Mouse (Mus musculus): ENCODE data around the gene 1810013L24Rik. TPM values are rescaled to one million over a fixed set of nuclear protein-coding genes. Genes with fewer than 3 reads are reported as not detected.

Gene 1810013L24Rik
- polyA plus RNA-seq, 1 experiment from 2014 or later, result 23.5 TPM

Other genes with a start within 250 kb of the 1810013L24Rik start
- gene Pmm2, start 192.4 kb upstream of the 1810013L24Rik start, polyA plus RNA-seq (2014; fragmentation: Nextera tagmentation; extraction: Ambion mirVana), result 31.7 and 37.0 TPM in 2 replicates
- gene Tmem186, start 192.4 kb upstream of the 1810013L24Rik start, polyA plus RNA-seq (2014; fragmentation: Nextera tagmentation; extraction: Ambion mirVana), result 15.1 and 15.3 TPM in 2 replicates
- gene Carhsp1, start 157.9 kb upstream of the 1810013L24Rik start, polyA plus RNA-seq (2014; fragmentation: Nextera tagmentation; extraction: Ambion mirVana), result 57.0 and 58.8 TPM in 2 replicates
- gene Gm5767, start 149.3 kb upstream of the 1810013L24Rik start, polyA plus RNA-seq (2014; fragmentation: Nextera tagmentation; extraction: Ambion mirVana), result 0.35 TPM in 1 of 2 replicates, not detected in the other
- gene Usp7, start 37.8 kb upstream of the 1810013L24Rik start, polyA plus RNA-seq (2014; fragmentation: Nextera tagmentation; extraction: Ambion mirVana), result 44.7 and 44.9 TPM in 2 replicates

Data from hindbrain, embryonic 14.5 days (tissue).